Mouse (Mus musculus) cerebellum, adult 2 months (tissue): Measurements from ENCODE around the gene Tmem132b. TPM values are rescaled to one million over a fixed set of nuclear protein-coding genes. Genes with fewer than 3 reads are reported as not detected.

ENCODE experiments used
- DNase-seq, 2 experiments: peaks; one replicate each; pipeline ENCODE4 v3.0.0; 2021
- H3K27ac ChIP-seq: fragments of 200-500 bp; 2 replicates; pipeline ENCODE4 v1.5.1; 2012; ENCODE audit warnings: low read length, control low read depth, inconsistent platforms; ENCODE audit not compliant: insufficient read depth
- H3K27me3 ChIP-seq: fragments of 200-500 bp; 2 replicates; pipeline ENCODE4 v1.6.1; 2012; ENCODE audit warnings: inconsistent platforms, mild to moderate bottlenecking, low read length, moderate library complexity; ENCODE audit not compliant: control insufficient read depth, insufficient read depth
- H3K4me1 ChIP-seq: fragments of 200-500 bp; 2 replicates; pipeline ENCODE4 v1.6.1; 2011; ENCODE audit warnings: low read length; ENCODE audit not compliant: control insufficient read depth, insufficient read depth
- H3K4me3 ChIP-seq: fragments of 200-500 bp; replicated peaks from 2 replicates; pipeline ENCODE3; 2011; ENCODE audit warnings: mild to moderate bottlenecking, low read depth, low read length, control low read depth; ENCODE audit not compliant: insufficient read depth
- CTCF ChIP-seq: fragments of 200-500 bp; IDR thresholded peaks from 2 replicates; pipeline ENCODE4 v1.5.1; 2011; ENCODE audit warnings: low read depth, mild to moderate bottlenecking, control low read depth, low read length, moderate library complexity, borderline replicate concordance; ENCODE audit not compliant: insufficient read depth
- POLR2A ChIP-seq: fragments of 200-500 bp; IDR thresholded peaks from 2 replicates; pipeline ENCODE4 v1.6.1; 2011; ENCODE audit warnings: low read length, control low read depth, borderline replicate concordance; ENCODE audit not compliant: insufficient read depth
- WGBS: fragments of 180-500 bp; shearing (Covaris S2); methylation state at CpG from one replicate; pipeline ENCODE4 v1.1.7; 2018; 5-methylcytosine and 5-hydroxymethylcytosine counted together
- polyA plus RNA-seq: library from polyadenylated mRNA; depleted of rRNA; stranded (reverse); fragments of >200 nt; gene quantifications from 2 replicates; pipeline ENCODE4 v1.2.3, GENCODE M21; 2012

The Tmem132b gene
- polyA plus RNA-seq, 1 experiment, result 5.9 TPM

GRCm38 (mm10) chr5:125733806-125734205, 202.2 kb downstream of the Tmem132b start:
- WGBS, result 96% methylated on average over 1 of the region's 1 CpGs
- H3K27me3 ChIP-seq, result no peaks in the 10 kb centered on the region; the same call in 1 of the 2 replicates
- no peaks in the 10 kb centered on the region for H3K4me1 ChIP-seq
- TF ChIP-seq POLR2A, result no peak
- no peak for TF ChIP-seq CTCF
- no peak overlapping the region for H3K27ac ChIP-seq
- no peak overlapping the region for H3K4me3 ChIP-seq
- no peak for DNase-seq

DNA sequence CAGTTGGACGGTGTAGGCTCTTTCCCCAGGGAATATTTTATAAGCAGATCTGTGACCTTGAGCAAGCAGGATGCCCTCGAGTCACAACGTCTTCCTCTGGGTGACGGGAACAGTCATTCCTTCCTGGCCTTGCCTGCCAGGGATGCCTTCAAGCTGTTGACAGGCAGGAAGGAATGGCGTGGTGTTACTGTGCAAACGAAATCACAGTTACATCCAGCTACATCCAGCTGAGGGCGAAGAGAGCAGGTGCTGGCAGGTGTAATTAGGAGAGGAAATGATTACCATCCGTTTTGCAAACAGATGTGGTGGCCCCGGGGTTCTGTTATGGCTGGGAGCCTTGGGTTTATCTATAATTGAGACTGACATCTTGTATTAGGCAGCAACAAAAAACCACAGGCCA, 205.5 kb downstream of the Tmem132b start:
- no peak for DNase-seq
- H3K4me3 ChIP-seq, result no peak overlapping the region
- H3K27ac ChIP-seq, result no peak overlapping the region
- H3K4me1 ChIP-seq, result no peaks in the 10 kb centered on the region
- no peaks in the 10 kb centered on the region; the same call in 1 of the 2 replicates for H3K27me3 ChIP-seq
- WGBS, result 70% methylated on average over 9 of the region's 9 CpGs
- TF ChIP-seq CTCF, result no peak
- TF ChIP-seq POLR2A, result no peak

DNA sequence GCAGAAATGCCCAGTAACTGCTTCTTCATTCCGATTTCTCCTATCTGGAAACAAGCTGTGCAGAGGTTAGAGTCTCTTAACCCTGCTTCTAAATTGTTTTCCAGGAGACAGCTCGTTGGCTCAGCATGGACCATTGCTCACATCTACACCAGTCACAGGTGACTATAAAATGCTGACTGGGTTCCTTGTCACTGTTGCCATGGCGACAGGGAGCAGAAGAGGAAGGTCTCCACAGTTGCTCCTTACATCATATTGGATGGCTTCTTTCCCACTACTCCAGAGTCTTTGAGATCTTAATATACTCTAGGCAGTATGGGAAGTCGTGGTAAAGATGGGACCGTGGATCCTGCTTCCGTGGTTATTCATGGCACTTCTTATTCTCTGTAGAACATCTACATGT, 211.9 kb downstream of the Tmem132b start:
- TF ChIP-seq POLR2A, result no peak
- no peak for TF ChIP-seq CTCF
- Histone ChIP-seq H3K4me3 (no peak overlapping the region), H3K4me1 (no peaks in the 10 kb centered on the region), H3K27ac (no peak overlapping the region), H3K27me3 (no peaks in the 10 kb centered on the region; the same call in 1 of the 2 replicates)
- no peak for DNase-seq
- 60% methylated on average over 6 of the region's 6 CpGs for WGBS

DNA sequence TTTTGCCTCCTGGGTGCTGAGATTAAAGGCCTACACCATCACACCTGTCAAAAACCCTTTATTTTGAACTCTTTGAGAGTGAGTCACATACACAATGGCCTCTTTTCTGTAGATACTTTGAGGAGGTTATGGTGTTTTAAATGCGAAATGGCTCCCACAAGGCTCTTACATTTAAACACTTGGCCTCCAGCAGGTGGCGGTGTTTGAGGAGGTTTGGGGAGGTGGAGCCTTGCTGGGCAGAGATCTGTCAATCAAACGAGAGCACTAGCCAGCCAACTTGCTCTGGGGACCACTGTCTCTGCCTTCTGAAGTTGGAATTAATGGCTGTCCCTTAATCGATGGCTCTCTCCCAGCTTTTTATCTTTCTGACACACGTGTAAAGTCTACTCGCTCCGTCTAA, 214.2 kb downstream of the Tmem132b start:
- H3K27ac ChIP-seq, result no peak overlapping the region
- no peak overlapping the region for H3K4me3 ChIP-seq
- H3K4me1 ChIP-seq, result no peaks in the 10 kb centered on the region
- WGBS, result 62% methylated on average over 7 of the region's 7 CpGs
- DNase-seq, result no peak
- TF ChIP-seq POLR2A, result no peak
- TF ChIP-seq CTCF, result no peak
- no peaks in the 10 kb centered on the region; the same call in 1 of the 2 replicates for H3K27me3 ChIP-seq

DNA sequence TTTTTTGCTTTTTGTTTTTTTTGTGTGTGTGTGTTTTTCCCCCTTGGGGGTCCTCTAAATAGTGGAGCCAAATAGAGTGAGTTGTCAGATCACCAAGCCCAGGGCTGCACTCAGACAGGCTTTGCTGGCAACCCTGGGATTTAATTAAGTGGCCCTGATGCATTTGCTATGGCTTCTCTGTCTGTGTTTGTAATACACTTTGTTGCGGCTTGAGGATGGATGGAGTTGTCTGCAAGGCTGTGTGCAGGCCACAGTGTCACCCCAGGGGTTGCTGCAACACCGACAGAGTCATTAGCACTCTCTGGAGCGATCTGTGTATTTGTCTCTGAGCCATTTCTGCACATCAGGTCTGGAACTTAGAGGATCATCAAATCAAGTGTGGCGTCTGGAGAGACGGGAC, 219.9 kb downstream of the Tmem132b start:
- WGBS, result 34% methylated on average over 5 of the region's 5 CpGs
- no peaks in the 10 kb centered on the region; the same call in 1 of the 2 replicates for H3K27me3 ChIP-seq
- H3K4me3 ChIP-seq, result no peak overlapping the region
- TF ChIP-seq CTCF (no peak), POLR2A (no peak)
- no peaks in the 10 kb centered on the region for H3K4me1 ChIP-seq
- DNase-seq, result no peak
- H3K27ac ChIP-seq, result no peak overlapping the region

- 87% methylated on average over 5 of the region's 5 CpGs for WGBS
- H3K4me1 ChIP-seq, result no peaks in the 10 kb centered on the region
Observed at GRCm38 (mm10) chr5:125752546-125752945, 221.0 kb downstream of the Tmem132b start.

DNA sequence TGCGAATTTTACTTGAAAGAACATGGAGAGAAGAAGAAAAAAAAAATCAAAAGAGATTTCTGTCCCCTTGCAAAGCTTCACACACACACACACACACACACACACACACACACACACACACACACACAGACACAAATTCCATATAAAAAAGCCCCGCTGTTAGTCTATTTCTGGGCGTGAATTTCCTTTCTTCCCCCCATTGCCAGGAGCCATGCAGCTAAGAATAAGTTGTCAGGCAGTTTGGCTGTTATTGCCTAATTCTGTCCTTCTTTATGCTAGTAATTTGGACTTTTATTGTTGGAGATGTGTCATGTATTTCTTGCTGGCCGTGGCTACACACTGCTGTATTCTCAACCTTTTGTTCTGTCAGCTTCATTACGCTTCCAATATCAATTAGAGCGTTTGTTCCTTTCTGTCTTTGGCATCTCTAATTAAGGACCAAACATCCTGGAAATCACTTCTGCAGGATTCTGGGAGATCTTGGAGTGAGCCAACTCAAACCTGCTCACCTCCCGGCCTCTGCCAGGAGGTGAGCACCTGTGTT, 225.5 kb downstream of the Tmem132b start:
- Histone ChIP-seq H3K27ac (no peak overlapping the region), H3K4me3 (no peak overlapping the region), H3K4me1 (no peaks in the 10 kb centered on the region), H3K27me3 (no peaks in the 10 kb centered on the region)
- TF ChIP-seq CTCF, result no peak
- TF ChIP-seq POLR2A, result no peak
- no peak for DNase-seq
- 67% methylated on average over 7 of the region's 7 CpGs for WGBS

More at GRCm38 (mm10) chr5:125752546-125752945, 221.0 kb downstream of the Tmem132b start:
- H3K4me3 ChIP-seq, result no peak overlapping the region
- no peak for DNase-seq
- TF ChIP-seq CTCF (no peak), POLR2A (no peak)
- H3K27me3 ChIP-seq, result no peaks in the 10 kb centered on the region; the same call in 1 of the 2 replicates
- H3K27ac ChIP-seq, result no peak overlapping the region

DNA sequence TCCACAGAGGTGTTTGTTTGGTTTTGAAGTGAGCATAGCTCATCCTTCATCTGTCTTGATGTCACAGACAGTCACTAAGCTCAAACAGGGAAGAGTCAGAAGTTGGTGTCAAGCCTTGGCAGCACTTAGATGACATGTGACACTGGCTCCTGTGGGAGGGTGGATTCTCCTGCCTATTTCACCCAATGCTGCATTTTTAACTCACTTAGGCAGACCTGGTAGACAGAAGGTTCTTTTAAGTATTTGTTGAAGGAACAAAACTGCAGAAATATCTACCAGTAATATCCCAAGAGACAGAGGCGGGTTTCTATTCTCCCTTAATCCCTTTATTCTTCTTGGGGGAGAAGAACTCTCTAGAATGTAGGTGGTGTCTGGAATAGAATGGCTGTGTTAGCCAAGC, 226.9 kb downstream of the Tmem132b start:
- no peak for DNase-seq
- no peak overlapping the region for H3K4me3 ChIP-seq
- H3K27me3 ChIP-seq, result no peaks in the 10 kb centered on the region
- WGBS, result 90% methylated on average over 1 of the region's 1 CpGs
- H3K27ac ChIP-seq, result no peak overlapping the region
- TF ChIP-seq POLR2A (no peak), CTCF (no peak)
- H3K4me1 ChIP-seq, result no peaks in the 10 kb centered on the region
